Mouse (Mus musculus): ENCODE results near the gene Tymp. TPM values are rescaled to one million over a fixed set of nuclear protein-coding genes. Genes with fewer than 3 reads are reported as not detected.

Gene Tymp
- total RNA-seq, 2 experiments from 2014 or later = 1.5 TPM

DNA sequence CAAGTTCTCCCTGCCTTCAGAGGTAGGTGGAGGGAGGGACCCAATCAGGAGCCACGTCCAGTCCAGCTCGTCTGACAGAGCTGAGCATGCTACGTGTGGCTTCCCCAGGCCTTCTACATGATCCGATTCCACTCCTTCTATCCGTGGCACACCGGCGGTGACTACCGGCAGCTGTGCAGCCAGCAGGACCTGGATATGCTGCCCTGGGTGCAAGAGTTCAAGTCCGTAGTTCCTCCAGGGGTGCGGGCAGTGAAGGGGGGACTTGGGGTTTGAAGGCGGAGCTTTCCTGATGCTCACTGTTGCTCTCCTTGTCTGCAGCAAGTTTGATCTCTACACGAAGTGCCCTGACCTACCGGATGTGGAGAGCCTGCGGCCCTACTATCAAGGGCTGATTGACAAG lies 40.4 kb downstream of the Tymp start:
- DNase-seq (ENCODE audit: low spot score in 2 of 2) = no peak

DNA sequence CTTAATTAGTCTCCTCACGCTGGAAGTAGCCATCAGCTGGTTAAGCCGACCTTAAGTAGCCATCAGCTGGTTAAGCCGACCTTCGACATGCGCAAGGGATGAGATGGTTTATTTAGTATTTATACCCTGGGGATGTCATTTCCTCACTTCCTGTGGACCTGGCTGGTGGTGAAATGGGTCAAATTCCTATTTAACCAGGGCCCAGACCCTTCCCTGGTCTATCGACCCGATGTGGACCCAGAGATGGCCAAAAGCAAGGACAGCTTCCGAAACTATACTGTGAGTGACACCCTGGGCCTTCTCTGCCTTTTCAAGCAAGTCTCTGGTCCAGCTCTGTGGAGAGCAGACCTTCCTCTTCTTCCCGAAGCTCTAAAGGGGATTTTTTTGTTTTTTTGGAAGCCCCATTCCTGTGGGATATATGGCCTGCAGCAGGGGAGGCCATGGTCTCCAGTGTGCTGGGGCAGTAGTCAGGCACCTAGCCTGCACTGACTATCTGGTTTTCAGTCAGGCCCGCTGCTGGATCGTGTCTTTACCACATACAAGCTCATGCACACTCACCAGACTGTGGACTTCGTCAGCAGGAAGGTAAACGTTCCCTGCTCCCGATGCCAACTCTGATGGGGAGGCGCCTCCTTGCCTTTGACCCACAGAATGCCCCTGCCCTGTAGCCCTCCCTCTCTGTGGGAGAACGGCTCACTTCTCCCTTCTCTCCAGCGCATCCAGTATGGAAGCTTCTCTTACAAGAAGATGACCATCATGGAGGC lies 41.9 kb downstream of the Tymp start:
- no peak for DNase-seq (ENCODE audit: low spot score in 2 of 2)

DNA sequence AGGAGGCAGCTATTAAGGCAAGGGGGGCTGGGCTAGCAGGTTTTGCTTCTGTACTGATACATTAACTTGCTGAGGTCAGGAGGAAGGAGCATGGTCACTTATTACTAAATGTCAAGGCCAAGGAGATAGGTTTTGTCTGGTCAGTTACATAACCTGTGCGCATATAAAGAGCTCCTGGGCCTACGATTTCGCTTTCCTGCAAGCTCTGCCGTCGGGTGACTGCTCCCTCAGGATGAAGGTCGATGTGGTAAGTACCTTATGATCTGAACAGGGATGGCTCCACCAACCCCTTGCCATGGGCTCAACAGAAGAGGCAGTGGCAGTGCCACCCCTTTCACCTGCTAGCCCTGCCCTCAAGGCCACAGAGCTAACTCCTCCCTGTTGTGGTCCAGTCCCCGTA lies 42.6 kb downstream of the Tymp start, which contains the start of gene Miox:
Miox (plus strand) TSS at position 128 of the 400 bp plus-strand sequence.
- DNase-seq (ENCODE audit: low spot score in 2 of 2) = no peak

DNA sequence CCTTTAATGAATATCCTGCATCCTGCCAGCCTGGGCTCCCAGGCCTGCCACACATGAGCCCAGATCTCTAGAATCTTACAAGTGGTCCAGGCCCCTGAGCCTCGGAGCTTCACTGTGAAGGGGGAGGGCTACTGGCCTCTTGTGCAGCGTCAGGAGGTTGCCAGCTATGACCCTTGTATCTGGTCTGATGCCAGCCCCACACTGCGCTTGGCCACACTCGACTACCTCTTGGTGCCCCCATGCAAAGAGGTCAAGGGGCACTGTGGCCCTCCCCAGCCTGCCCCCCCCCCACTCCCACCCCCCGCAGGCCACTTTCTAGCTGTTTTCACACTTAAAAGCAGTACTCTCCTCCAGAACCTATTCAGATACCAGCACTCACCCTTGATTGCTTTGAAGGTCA lies 50.4 kb downstream of the Tymp start:
- DNase-seq (ENCODE audit: low spot score in 2 of 2) = no peak

DNA sequence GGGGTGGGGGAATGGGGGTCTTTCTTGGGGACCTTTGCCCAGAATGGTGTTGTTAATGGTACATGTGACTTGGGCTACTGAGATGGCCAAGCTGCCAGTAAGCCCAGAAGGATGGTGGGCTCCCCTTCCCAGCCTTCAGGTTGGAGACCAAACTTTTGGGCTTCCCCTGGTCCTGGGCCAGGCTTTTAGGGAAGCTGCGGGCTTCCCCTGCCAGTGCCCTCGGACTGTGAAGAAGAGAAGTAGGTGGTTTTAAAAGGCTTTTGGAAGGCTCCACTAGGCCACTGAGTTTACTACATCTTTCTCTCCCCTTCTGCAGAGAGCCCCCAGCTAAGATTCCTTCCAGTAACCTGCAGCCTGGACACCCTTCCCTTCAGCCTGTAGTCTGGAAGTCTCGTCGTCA lies 53.2 kb downstream of the Tymp start:
- DNase-seq (ENCODE audit: low spot score in 2 of 2) = no peak

DNA sequence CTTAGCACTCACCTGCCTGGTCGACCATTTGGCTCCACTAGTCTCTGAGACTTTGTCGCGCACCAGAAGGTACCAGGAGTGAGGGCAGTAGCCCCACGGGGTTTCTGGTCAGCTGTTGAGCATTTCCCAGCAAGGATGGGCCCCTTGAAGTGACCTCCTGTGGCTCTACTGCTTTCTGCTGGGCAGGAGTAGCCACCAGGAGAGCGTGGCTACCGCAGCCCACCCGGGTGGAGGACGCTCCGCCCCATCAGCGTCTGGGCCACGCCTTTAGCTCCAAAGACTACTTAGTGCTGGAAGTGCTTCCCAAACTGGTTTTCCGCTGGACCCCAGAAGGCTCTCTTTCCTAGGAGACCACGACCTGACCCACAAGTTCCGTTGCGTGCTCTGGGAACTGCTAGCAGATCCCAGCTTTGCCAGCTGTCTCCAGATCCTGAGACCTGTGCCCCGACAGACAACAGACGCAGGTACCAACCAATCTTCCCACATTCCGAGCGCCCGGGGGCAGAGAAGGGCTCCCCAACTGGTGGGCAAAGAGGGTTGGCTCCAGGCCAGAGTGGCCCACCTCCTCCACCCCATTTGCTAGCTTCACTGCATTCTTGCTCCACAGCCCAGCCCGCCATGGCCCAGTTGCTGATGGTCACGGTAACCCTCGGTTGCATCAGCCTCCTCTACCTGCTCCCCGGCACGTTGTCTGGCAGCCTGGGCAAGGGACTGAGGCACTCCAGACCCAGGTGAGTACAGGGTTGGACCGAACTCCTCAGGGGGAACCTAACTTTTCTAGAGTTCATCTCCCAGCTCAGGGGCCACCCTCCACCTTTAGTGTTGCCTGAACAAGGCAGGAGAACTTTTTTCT lies 53.9 kb downstream of the Tymp start, which contains the start of gene Adm2:
Adm2 (plus strand) TSS at position 51 of the 853 bp plus-strand sequence.
- DNase-seq (ENCODE audit: low spot score in 2 of 2) = no peak

Other genes with a start within 250 kb of the Tymp start
- 10 to 100 TPM; 15.2 to 15.8 TPM for gene Hdac10, start 248.3 kb downstream of the Tymp start, total RNA-seq (2021)
- 1 to 10 TPM; 7.4 to 9.2 TPM for gene Mapk12, start 236.3 kb downstream of the Tymp start, total RNA-seq (2021)
- 10 to 100 TPM; 49.1 to 55.1 TPM for gene Mapk11, start 227.4 kb downstream of the Tymp start, total RNA-seq (2021)
- gene Plxnb2, start 196.3 kb downstream of the Tymp start, total RNA-seq (2021) = 10 to 100 TPM; 47.3 to 54.9 TPM
- 10 to 100 TPM; 45.9 to 52.9 TPM for gene Dennd6b, start 180.5 kb downstream of the Tymp start, total RNA-seq (2021)
- 100 to 1,000 TPM; 155 to 157 TPM for gene Ppp6r2, start 165.5 kb downstream of the Tymp start, total RNA-seq (2021)
- gene Sbf1, start 61.7 kb downstream of the Tymp start, total RNA-seq (2021) = 100 to 1,000 TPM; 204 to 220 TPM
- not detected for gene Adm2, start 54.3 kb downstream of the Tymp start, total RNA-seq (2021)
- gene Miox, start 42.6 kb downstream of the Tymp start, total RNA-seq (2021) = not detected
- 10 to 100 TPM; 17.8 to 21.2 TPM for gene Lmf2, start 21.4 kb downstream of the Tymp start, total RNA-seq (2021)
- gene Ncaph2, start 21.3 kb downstream of the Tymp start, total RNA-seq (2021) = 100 to 1,000 TPM; 111 to 119 TPM
- gene Sco2, start 3.2 kb downstream of the Tymp start, total RNA-seq (2021) = 10 to 100 TPM; 27.7 to 28.6 TPM
- 1 to 10 TPM; 2.0 to 2.1 TPM for gene Odf3b, start 2.2 kb upstream of the Tymp start, total RNA-seq (2021)
- 1 to 10 TPM in 1 of 2 experiments, under 1 TPM in 1; 0.82 to 1.0 TPM for gene Klhdc7b, start 7.9 kb upstream of the Tymp start, total RNA-seq (2021)
- not detected for gene Syce3, start 33.5 kb upstream of the Tymp start, total RNA-seq (2021)
- 1 to 10 TPM; 1.9 to 2.3 TPM for gene Cpt1b, start 48.8 kb upstream of the Tymp start, total RNA-seq (2021)
- gene C730034F03Rik, start 52.5 kb upstream of the Tymp start, total RNA-seq (2021) = 1 to 10 TPM; 1.6 to 2.0 TPM
- under 1 TPM in 1 of 2 experiments, not detected in 1; 0.09 TPM for gene Gm44502, start 52.7 kb upstream of the Tymp start, total RNA-seq (2021)
- 10 to 100 TPM; 42.7 to 45.2 TPM for gene Chkb, start 52.9 kb upstream of the Tymp start, total RNA-seq (2021)
- gene Mapk8ip2, start 76.9 kb upstream of the Tymp start, total RNA-seq (2021) = 100 to 1,000 TPM; 228 to 240 TPM
- 10 to 100 TPM; 30.6 to 31.7 TPM for gene Arsa, start 100.4 kb upstream of the Tymp start, total RNA-seq (2021)
- 100 to 1,000 TPM; 220 TPM for gene Shank3, start 122.6 kb upstream of the Tymp start, total RNA-seq (2021)
- gene Acr, start 191.3 kb upstream of the Tymp start, total RNA-seq (2021) = under 1 TPM; 0.79 to 0.89 TPM
- 10 to 100 TPM; 32.6 to 40.3 TPM for gene Rabl2, start 214.9 kb upstream of the Tymp start, total RNA-seq (2021)